Mouse (Mus musculus): ENCODE data around the gene Hivep3.
A peak's percentile ranks its signal among the peaks of the same experiment; 100 is the strongest.

Hivep3 gene

GRCm38 (mm10) chr4:120158714-120159310, 425.2 kb downstream of the Hivep3 start:
- no peak for DNase-seq (ENCODE audit: low spot score)

GRCm38 (mm10) chr4:120161166-120161949, 427.8 kb downstream of the Hivep3 start, which contains the start of gene Edn2:
Gene Edn2 (plus strand): TSS chr4:120161206.
- DNase-seq (ENCODE audit: low spot score) = peak; percentile 91

- no peak for DNase-seq (ENCODE audit: low spot score)
Measured at GRCm38 (mm10) chr4:120162586-120162985, 429.0 kb downstream of the Hivep3 start.

- peak; percentile 69 for DNase-seq (ENCODE audit: low spot score)
Measured at GRCm38 (mm10) chr4:120163242-120163641, 429.7 kb downstream of the Hivep3 start.

GRCm38 (mm10) chr4:120164316-120164715, 430.7 kb downstream of the Hivep3 start:
- no peak for DNase-seq (ENCODE audit: low spot score)

- DNase-seq (ENCODE audit: low spot score) = no peak
Measured at GRCm38 (mm10) chr4:120167778-120168177, 434.2 kb downstream of the Hivep3 start.

GRCm38 (mm10) chr4:120168346-120168745, 434.8 kb downstream of the Hivep3 start:
- no peak for DNase-seq (ENCODE audit: low spot score)

- no peak for DNase-seq (ENCODE audit: low spot score)
Measured at GRCm38 (mm10) chr4:120170387-120170936, 436.9 kb downstream of the Hivep3 start.

- DNase-seq (ENCODE audit: low spot score) = no peak
Measured at GRCm38 (mm10) chr4:120172050-120172684, 438.6 kb downstream of the Hivep3 start.

- DNase-seq (ENCODE audit: low spot score) = no peak
Measured at GRCm38 (mm10) chr4:120179123-120179522, 445.5 kb downstream of the Hivep3 start.

GRCm38 (mm10) chr4:120180535-120180934, 447.0 kb downstream of the Hivep3 start:
- DNase-seq (ENCODE audit: low spot score) = no peak

GRCm38 (mm10) chr4:120184374-120184991, 450.9 kb downstream of the Hivep3 start:
- no peak for DNase-seq (ENCODE audit: low spot score)

- DNase-seq (ENCODE audit: low spot score) = no peak
Measured at GRCm38 (mm10) chr4:120186441-120186840, 452.9 kb downstream of the Hivep3 start.

- no peak for DNase-seq (ENCODE audit: low spot score)
Measured at GRCm38 (mm10) chr4:120186934-120187333, 453.4 kb downstream of the Hivep3 start.

Data from urinary bladder, postnatal 14 days (tissue).